Mouse (Mus musculus) kidney, adult 2 months (tissue): ENCODE results near the gene Slc35e3.

Source experiments
- CTCF ChIP-seq: fragments of 200-500 bp; conservative IDR thresholded peaks from 2 replicates; pipeline ENCODE4 v1.5.1; 2011; ENCODE audit warnings: low read depth, mild to moderate bottlenecking, control low read depth, low read length, moderate library complexity, mixed read lengths; ENCODE audit not compliant: insufficient read depth, insufficient read length
- POLR2A ChIP-seq: fragments of 200-500 bp; IDR thresholded peaks from one replicate; pipeline ENCODE4 v1.6.1; 2011; ENCODE audit warnings: low read depth, low read length, control low read depth

GRCm38 (mm10) chr10:117696827-117697560 is 49.2 kb downstream of the Slc35e3 start:
- TF ChIP-seq CTCF (no peak), POLR2A (no peak)
